Mouse (Mus musculus): ENCODE measurements at regions not wholly inside any gene's neighbourhood (a gene's known extent, or its start where the extent isn't known, plus 50 kb on each side); places are given as distances from the start of the nearest gene placed in this dataset.

DNA sequence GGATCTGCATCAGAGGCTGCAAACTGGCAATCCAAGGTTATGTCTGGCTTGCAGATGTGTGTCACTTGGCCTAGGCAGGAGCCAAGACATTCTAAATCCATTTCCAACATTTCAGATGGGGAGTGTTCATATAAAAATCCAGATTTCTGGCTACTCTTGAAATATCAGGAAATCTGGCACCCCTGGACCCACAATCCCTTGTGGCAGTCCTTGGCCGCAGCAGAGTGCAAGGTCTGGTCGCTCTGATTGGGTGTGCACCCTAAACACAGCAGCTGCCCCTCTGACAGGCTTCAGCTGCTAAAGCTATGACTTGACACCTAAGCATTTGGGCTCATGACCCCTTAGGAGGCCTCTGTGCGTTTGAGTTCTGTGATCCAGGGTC lies 83.7 kb downstream of the E030025P04Rik start:
- TF ChIP-seq CTCF (IDR thresholded peaks at IDR 0.05; ENCODE audit: low read depth) (no peak), EP300 (IDR thresholded peaks at IDR 0.05; ENCODE audit: low read depth) (no peak)
